Mouse (Mus musculus) spleen, adult 2 months (tissue): ENCODE data around the gene Irf2bp2. TPM values are rescaled to one million over a fixed set of nuclear protein-coding genes. Genes with fewer than 3 reads are reported as not detected.

Experiments
- DNase-seq, 2 experiments: peaks; one replicate each; pipeline versions ENCODE4 v3.0.0 to v3.0.0-alpha.2; 2012 to 2021; ENCODE audit warnings: low spot score in 2 of 2, low read depth in 1 of 2
- H3K27ac ChIP-seq: fragments of 200-500 bp; 2 replicates; pipeline ENCODE4 v1.5.1; 2012; ENCODE audit warnings: low read length, inconsistent platforms; ENCODE audit not compliant: insufficient read depth
- H3K27me3 ChIP-seq: fragments of 200-500 bp; 2 replicates; pipeline ENCODE4 v1.6.1; 2012; ENCODE audit warnings: mild to moderate bottlenecking, moderate library complexity, low read length, inconsistent platforms; ENCODE audit not compliant: control insufficient read depth, insufficient read depth
- H3K36me3 ChIP-seq: fragments of 200-500 bp; 2 replicates; pipeline ENCODE4 v1.6.1; 2012; ENCODE audit warnings: mild to moderate bottlenecking, low read length, inconsistent platforms; ENCODE audit not compliant: control insufficient read depth, insufficient read depth
- H3K4me1 ChIP-seq: fragments of 200-500 bp; 2 replicates; pipeline ENCODE4 v1.6.1; 2011; ENCODE audit warnings: inconsistent platforms; ENCODE audit not compliant: control insufficient read depth, insufficient read depth, insufficient read length
- H3K4me3 ChIP-seq: fragments of 200-500 bp; 2 replicates; pipeline ENCODE4 v1.5.1; 2011; ENCODE audit warnings: mild to moderate bottlenecking, inconsistent platforms; ENCODE audit not compliant: insufficient read depth, insufficient read length; ENCODE audit errors: extremely low read depth
- CTCF ChIP-seq: fragments of 200-500 bp; IDR thresholded peaks from 2 replicates; pipeline ENCODE4 v1.5.1; 2011; ENCODE audit warnings: mild to moderate bottlenecking, inconsistent platforms; ENCODE audit not compliant: insufficient read depth, insufficient read length, insufficient replicate concordance; ENCODE audit errors: extremely low read depth
- POLR2A ChIP-seq: fragments of 200-500 bp; IDR thresholded peaks from 2 replicates; pipeline ENCODE4 v1.6.1; 2011; ENCODE audit warnings: low read depth, low read length, inconsistent platforms
- WGBS: fragments of 180-500 bp; shearing (Covaris S2); methylation state at CpG from one replicate; pipeline ENCODE4 v1.1.7; 2018; 5-methylcytosine and 5-hydroxymethylcytosine counted together
- polyA plus RNA-seq: library from polyadenylated mRNA; depleted of rRNA; stranded (reverse); fragments of >200 nt; gene quantifications from 2 replicates; pipeline ENCODE4 v1.2.3, GENCODE M21; 2012

Irf2bp2 gene
- polyA plus RNA-seq, 1 experiment: 49.6 TPM

DNA sequence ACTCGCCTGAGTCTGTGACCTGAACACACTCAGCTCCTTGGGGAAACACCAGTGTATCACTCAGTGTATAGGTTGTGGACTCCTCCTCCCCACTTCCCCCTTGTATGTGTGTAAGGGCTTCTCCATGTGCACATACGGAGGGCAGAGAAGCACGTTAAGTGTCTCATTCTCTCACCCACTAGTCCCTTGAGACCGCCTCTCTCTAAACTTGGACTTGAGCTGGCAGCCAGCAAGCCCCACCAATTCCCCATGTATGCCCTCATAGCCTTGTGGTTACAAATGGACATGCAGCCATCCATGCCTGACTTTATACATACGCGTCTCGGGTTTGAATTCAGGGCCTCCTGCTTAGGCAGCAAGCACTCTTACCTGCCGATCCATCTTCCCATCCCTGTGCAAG, 16.9 kb downstream of the Irf2bp2 start:
- Histone ChIP-seq H3K4me1 (peaks cover 7% of the 10 kb centered on the region; the same call in 1 of the 2 replicates), H3K27ac (no peak overlapping the region), H3K4me3 (no peak overlapping the region), H3K36me3 (no peaks in the 10 kb centered on the region), H3K27me3 (no peaks in the 10 kb centered on the region)
- 55% methylated on average over 8 of the region's 8 CpGs for WGBS
- no peak for DNase-seq
- TF ChIP-seq CTCF (no peak), POLR2A (no peak)

DNA sequence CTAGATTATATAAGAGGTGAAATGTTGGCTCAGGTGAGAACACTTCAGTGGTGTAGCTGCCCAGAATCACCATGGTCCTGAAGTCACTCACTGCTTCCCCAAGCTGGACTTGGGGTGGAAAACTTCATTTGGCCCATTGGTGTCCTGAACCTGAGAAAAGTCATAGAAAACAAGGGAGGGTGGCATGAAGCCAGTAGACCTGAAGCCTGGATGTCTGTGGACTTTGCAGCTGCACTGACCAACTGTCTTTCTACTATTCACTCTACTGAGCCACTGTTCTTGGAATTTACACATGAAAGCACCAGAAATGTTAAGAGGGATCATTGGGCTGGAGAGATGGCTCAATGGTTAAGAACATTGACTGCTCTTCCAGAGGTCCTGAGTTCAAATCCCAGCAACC, 17.7 kb downstream of the Irf2bp2 start:
- TF ChIP-seq POLR2A (no peak), CTCF (no peak)
- peaks cover 3% of the 10 kb centered on the region; the same call in 1 of the 2 replicates for H3K4me1 ChIP-seq
- DNase-seq: no peak
- H3K27ac ChIP-seq: no peak overlapping the region
- H3K27me3 ChIP-seq: no peaks in the 10 kb centered on the region
- H3K4me3 ChIP-seq: no peak overlapping the region
- no peaks in the 10 kb centered on the region for H3K36me3 ChIP-seq

- Histone ChIP-seq H3K4me3 (no peak overlapping the region), H3K27ac (no peak overlapping the region), H3K27me3 (no peaks in the 10 kb centered on the region), H3K4me1 (peaks cover 9% of the 10 kb centered on the region; the same call in 1 of the 2 replicates), H3K36me3 (no peaks in the 10 kb centered on the region)
- DNase-seq: no peak
- 91% methylated on average over 16 of the region's 16 CpGs for WGBS
- no peak for TF ChIP-seq CTCF
- no peak for TF ChIP-seq POLR2A
Measured at GRCm38 (mm10) chr8:126574882-126575637, 18.7 kb downstream of the Irf2bp2 start.

GRCm38 (mm10) chr8:126573878-126574277, 19.9 kb downstream of the Irf2bp2 start:
- TF ChIP-seq POLR2A (no peak), CTCF (no peak)
- Histone ChIP-seq H3K4me3 (no peak overlapping the region), H3K36me3 (no peaks in the 10 kb centered on the region), H3K27ac (no peak overlapping the region), H3K27me3 (no peaks in the 10 kb centered on the region), H3K4me1 (peaks cover 9% of the 10 kb centered on the region; the same call in 1 of the 2 replicates)
- 89% methylated on average over 4 of the region's 4 CpGs for WGBS
- DNase-seq: no peak

DNA sequence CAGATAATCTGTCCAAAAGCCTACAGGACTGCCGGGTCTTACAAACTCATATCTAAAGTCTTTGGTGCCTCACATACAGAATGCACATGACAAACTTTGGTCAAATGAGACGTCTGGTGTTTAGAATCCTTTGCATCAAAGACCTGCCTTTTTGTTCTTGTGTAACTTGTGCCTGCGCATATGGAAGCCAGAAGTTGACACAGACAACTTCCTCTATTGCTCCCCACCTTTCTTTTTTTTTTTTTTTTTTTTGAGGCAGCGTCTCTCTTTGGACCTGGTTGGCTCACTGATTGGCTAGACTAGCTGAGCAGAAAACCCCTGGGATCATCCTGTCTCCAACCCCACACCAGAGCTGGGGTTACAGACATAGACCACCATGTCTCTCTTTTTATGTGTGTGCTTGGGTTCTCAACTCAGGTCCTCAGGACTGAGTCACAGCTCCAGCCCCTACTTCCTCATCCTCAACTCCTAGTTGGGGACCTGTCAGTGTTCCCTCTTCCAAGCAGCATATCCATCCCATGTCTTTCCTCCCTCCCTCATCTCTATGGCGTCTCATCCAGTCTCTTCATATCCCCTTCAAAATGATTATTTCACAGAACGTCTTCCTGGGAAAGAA, 20.6 kb downstream of the Irf2bp2 start:
- no peak for DNase-seq

DNA sequence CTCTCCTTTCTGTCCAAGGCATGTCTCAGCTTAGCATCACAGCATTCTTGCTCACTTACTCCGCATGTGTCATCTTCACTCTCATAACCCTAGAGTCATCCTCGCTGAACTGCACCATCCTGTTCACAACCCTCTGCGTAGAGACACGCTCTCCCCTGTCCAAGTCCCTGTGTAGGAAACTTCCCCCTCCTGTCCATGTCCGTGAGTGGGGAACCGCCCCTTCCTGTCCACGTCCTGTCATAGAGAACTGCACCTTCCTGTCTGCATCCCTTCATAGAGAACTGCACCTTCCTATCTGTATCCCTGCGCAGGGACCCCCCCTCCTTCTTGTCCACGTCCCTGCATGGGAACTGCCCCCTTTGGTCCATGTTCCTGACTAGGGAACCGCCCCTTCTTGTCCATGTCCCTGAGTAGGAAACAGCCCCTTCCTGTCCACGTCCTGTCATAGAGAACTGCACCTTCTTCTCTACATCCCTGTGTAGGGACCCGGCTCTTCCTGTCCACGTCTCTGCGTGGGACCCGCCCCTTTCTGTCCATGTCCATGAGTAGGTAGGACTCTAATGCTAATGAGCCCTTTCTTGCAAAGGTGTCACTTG, 22.6 kb downstream of the Irf2bp2 start:
- no peak overlapping the region for H3K4me3 ChIP-seq

More for the DNA sequence above, 20.6 kb downstream of the Irf2bp2 start:
- no peaks in the 10 kb centered on the region for H3K36me3 ChIP-seq
- 73% methylated on average over 6 of the region's 6 CpGs for WGBS
- peaks cover 9% of the 10 kb centered on the region; the same call in 1 of the 2 replicates for H3K4me1 ChIP-seq
- no peak overlapping the region for H3K4me3 ChIP-seq
- no peak for TF ChIP-seq POLR2A
- no peak for TF ChIP-seq CTCF
- H3K27me3 ChIP-seq: no peaks in the 10 kb centered on the region
- H3K27ac ChIP-seq: no peak overlapping the region

More for the DNA sequence above, 22.6 kb downstream of the Irf2bp2 start:
- TF ChIP-seq CTCF (no peak), POLR2A (no peak)
- Histone ChIP-seq H3K36me3 (no peaks in the 10 kb centered on the region), H3K27me3 (no peaks in the 10 kb centered on the region), H3K27ac (no peak overlapping the region), H3K4me1 (peaks cover 18% of the 10 kb centered on the region; the same call in 1 of the 2 replicates)
- 33% methylated on average over 15 of the region's 15 CpGs for WGBS
- no peak for DNase-seq
